Mouse (Mus musculus): ENCODE data around the gene Cfap58. TPM values are rescaled to one million over a fixed set of nuclear protein-coding genes. Genes with fewer than 3 reads are reported as not detected.

Cfap58 gene
- polyA plus RNA-seq, 1 experiment = not detected

DNA sequence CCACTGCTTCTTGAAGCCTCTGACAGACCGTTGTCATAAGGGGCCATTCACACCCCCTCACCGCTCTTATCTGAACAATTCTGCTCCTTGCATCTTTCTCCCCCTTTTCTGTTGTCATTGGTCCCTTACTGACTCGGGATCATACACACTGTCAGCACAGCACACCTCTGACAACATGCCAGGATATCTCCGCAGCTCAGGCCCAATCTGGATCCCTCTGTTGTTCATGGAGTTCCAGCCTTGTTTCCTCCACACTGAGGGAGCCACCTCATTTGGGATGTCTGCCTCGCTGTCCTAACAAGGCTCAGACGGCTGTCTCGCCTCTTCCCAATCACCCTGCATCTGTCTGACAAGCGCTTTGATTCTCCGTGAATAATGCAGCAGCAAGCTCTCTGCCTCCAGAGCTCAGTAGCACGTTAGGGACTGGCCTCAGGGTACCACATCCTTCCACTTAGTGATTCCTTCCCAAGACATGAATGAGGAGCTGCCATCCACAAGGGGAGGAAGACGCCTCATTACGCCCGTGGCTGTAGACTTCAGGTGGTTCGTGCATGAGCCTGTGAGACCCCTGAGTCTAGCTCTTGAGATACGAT, 40.7 kb downstream of the Cfap58 start:
- Histone ChIP-seq H3K4me2 (ENCODE audit: low read depth) (no peak overlapping the region), H3K27me3 (ENCODE audit: control insufficient read depth, insufficient read depth, insufficient read length) (peaks cover 15% of the 10 kb centered on the region), H3K4me3 (no peak overlapping the region), H3K79me2 (ENCODE audit: control insufficient read depth, insufficient read depth) (no peaks in the 10 kb centered on the region), H3K36me3 (ENCODE audit: control insufficient read depth, insufficient read depth) (no peaks in the 10 kb centered on the region), H3ac (ENCODE audit: control insufficient read depth, insufficient read length) (no peak overlapping the region)
- TF ChIP-seq REST (IDR thresholded peaks at IDR 0.05; ENCODE audit: insufficient read depth, insufficient read length) (no peak), USF1 (IDR thresholded peaks at IDR 0.05; ENCODE audit: low read depth) (no peak), TCF12 (IDR thresholded peaks at IDR 0.05; ENCODE audit: insufficient read depth, poor library complexity, severe bottlenecking) (no peak), CEBPB (IDR thresholded peaks at IDR 0.05; ENCODE audit: insufficient read depth, poor library complexity, severe bottlenecking) (no peak), MYOD1 (IDR thresholded peaks at IDR 0.05; ENCODE audit: control insufficient read depth in 1 of 3, insufficient read length in 2 of 3, low read depth in 2 of 3) (no peak), MYOG (IDR thresholded peaks at IDR 0.05; ENCODE audit: control insufficient read depth in 1 of 3, insufficient read depth in 1 of 3, insufficient read length in 2 of 3, low read depth in 2 of 3) (no peak), POLR2AphosphoS2 (IDR thresholded peaks at IDR 0.05; ENCODE audit: insufficient read length, low read depth) (no peak), POLR2A (IDR thresholded peaks at IDR 0.05; ENCODE audit: insufficient read length, low read depth) (no peak), MAX (IDR thresholded peaks at IDR 0.05; ENCODE audit: low read depth) (no peak), E2F4 (IDR thresholded peaks at IDR 0.05; ENCODE audit: insufficient read depth) (no peak), SRF (IDR thresholded peaks at IDR 0.05; ENCODE audit: control insufficient read depth, insufficient read length, low read depth) (no peak), TCF3 (IDR thresholded peaks at IDR 0.05; ENCODE audit: insufficient read length, low read depth) (no peak)

DNA sequence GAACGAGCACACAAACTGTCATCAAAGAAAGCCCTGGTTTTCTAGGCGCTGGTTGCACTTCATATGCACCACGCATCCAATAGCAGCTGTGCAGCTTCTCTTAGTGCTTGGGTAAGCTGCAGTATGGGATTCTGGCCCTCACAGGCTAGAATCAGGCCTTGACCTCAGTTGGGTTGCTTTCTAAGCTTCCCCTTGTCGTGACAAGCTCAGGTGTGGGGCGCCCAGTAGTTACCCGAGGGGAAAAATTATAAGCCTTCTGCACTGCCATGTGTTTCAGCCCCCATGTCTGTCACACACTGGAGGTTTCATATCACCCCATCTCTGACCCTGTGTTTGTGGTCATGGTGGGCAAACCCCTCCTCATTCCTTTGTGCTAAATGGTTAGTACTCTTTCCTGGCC, 42.0 kb downstream of the Cfap58 start:
- Histone ChIP-seq H3K4me3 (no peak overlapping the region), H3K79me2 (ENCODE audit: control insufficient read depth, insufficient read depth) (no peaks in the 10 kb centered on the region), H3K36me3 (ENCODE audit: control insufficient read depth, insufficient read depth) (no peaks in the 10 kb centered on the region), H3K4me2 (ENCODE audit: low read depth) (no peak overlapping the region), H3ac (ENCODE audit: control insufficient read depth, insufficient read length) (no peak overlapping the region), H3K27me3 (ENCODE audit: control insufficient read depth, insufficient read depth, insufficient read length) (peaks cover 15% of the 10 kb centered on the region)
- TF ChIP-seq MYOG (IDR thresholded peaks at IDR 0.05; ENCODE audit: control insufficient read depth in 1 of 3, insufficient read depth in 1 of 3, insufficient read length in 2 of 3, low read depth in 2 of 3) = no peak
- no peak for TF ChIP-seq MYOD1 (IDR thresholded peaks at IDR 0.05; ENCODE audit: control insufficient read depth in 1 of 3, insufficient read length in 2 of 3, low read depth in 2 of 3)

DNA sequence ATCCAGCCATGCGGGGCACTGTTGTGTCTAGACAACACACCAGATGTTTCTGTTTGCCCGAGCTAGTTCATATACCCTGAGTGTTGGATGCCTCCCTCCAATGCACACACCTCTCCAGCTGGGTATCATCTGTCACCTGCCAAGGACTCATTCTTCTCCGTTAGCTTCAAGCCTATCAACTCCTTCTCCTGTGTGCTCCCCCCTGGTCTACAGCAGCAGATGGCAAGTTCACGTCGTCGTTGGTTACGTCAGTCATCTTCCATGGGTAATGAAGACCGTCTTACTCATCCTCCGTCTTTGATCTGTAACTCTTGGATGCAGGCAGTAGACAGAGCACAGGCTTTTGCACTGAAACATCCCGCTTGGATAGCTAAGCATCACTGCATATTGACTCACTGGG, 42.8 kb downstream of the Cfap58 start:
- Histone ChIP-seq H3K36me3 (ENCODE audit: control insufficient read depth, insufficient read depth) (no peaks in the 10 kb centered on the region), H3K27me3 (ENCODE audit: control insufficient read depth, insufficient read depth, insufficient read length) (peaks cover 15% of the 10 kb centered on the region), H3K79me2 (ENCODE audit: control insufficient read depth, insufficient read depth) (no peaks in the 10 kb centered on the region), H3K4me2 (ENCODE audit: low read depth) (no peak overlapping the region), H3ac (ENCODE audit: control insufficient read depth, insufficient read length) (no peak overlapping the region), H3K4me3 (no peak overlapping the region)
- no peak for TF ChIP-seq REST (IDR thresholded peaks at IDR 0.05; ENCODE audit: insufficient read depth, insufficient read length)
- TF ChIP-seq POLR2A (IDR thresholded peaks at IDR 0.05; ENCODE audit: insufficient read length, low read depth) = no peak
- TF ChIP-seq MYOD1 (IDR thresholded peaks at IDR 0.05; ENCODE audit: control insufficient read depth in 1 of 3, insufficient read length in 2 of 3, low read depth in 2 of 3) = no peak
- TF ChIP-seq MAX (IDR thresholded peaks at IDR 0.05; ENCODE audit: low read depth) = no peak
- TF ChIP-seq TCF3 (IDR thresholded peaks at IDR 0.05; ENCODE audit: insufficient read length, low read depth) = no peak
- TF ChIP-seq SRF (IDR thresholded peaks at IDR 0.05; ENCODE audit: control insufficient read depth, insufficient read length, low read depth) = no peak
- TF ChIP-seq POLR2AphosphoS2 (IDR thresholded peaks at IDR 0.05; ENCODE audit: insufficient read length, low read depth) = no peak

DNA sequence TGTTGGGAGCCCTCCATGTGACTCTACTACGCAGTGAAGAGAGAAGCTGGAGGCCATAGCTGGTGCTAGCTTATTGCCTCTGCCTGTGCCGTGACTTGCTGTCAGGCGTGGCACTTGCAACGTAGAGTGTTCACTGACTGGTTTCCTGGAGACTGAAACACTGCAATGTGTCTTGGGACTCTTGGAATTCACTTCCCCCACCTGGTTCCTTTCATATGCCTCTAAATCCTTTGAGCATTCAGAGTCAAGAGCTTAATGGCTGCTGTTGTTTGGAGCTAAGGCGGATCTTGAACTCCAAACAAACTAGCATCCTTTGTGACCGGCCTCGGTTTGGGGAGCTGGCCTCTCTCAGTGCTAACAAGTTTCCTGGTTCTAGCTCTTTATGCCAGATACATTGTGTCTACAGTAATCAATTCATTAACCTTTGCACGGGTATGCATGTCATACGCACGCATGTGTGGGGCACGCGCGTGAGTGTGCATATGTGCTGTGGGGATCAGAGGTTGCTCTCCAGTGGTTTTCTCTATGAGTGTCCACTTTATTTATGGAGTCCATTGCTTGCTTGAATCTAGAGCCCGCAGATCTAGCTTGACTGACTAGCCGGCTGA, 48.2 kb downstream of the Cfap58 start:
- Histone ChIP-seq H3K27me3 (ENCODE audit: control insufficient read depth, insufficient read depth, insufficient read length) (no peaks in the 10 kb centered on the region), H3K36me3 (ENCODE audit: control insufficient read depth, insufficient read depth) (no peaks in the 10 kb centered on the region), H3K79me2 (ENCODE audit: control insufficient read depth, insufficient read depth) (no peaks in the 10 kb centered on the region), H3K4me2 (ENCODE audit: low read depth) (no peak overlapping the region), H3ac (ENCODE audit: control insufficient read depth, insufficient read length) (no peak overlapping the region), H3K4me3 (no peak overlapping the region)
- no peak for TF ChIP-seq CEBPB (IDR thresholded peaks at IDR 0.05; ENCODE audit: insufficient read depth, poor library complexity, severe bottlenecking)
- TF ChIP-seq E2F4 (IDR thresholded peaks at IDR 0.05; ENCODE audit: insufficient read depth) = no peak
- no peak for TF ChIP-seq TCF3 (IDR thresholded peaks at IDR 0.05; ENCODE audit: insufficient read length, low read depth)

DNA sequence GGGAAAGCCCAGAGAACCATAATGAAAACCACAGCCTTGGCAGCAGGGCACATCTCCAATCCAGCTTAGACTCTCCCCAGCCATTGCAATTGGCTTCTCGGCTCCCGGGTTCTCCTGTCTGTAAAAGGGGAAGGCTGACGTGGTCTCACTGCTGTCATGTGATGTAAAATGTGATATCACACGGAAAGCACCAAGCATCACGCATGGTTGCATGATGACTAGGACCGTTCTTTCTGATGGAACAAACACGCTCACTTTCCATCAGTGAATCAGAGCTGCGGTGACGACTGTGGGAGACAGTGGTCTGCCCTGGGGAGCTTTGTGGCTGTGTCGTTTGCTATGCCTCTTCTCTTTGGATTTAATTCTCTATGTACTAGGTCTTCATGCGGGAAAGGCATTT, 50.5 kb downstream of the Cfap58 start:
- Histone ChIP-seq H3K4me2 (ENCODE audit: low read depth) (no peak overlapping the region), H3K79me2 (ENCODE audit: control insufficient read depth, insufficient read depth) (no peaks in the 10 kb centered on the region), H3ac (ENCODE audit: control insufficient read depth, insufficient read length) (no peak overlapping the region), H3K4me3 (no peak overlapping the region), H3K36me3 (ENCODE audit: control insufficient read depth, insufficient read depth) (no peaks in the 10 kb centered on the region), H3K27me3 (ENCODE audit: control insufficient read depth, insufficient read depth, insufficient read length) (no peaks in the 10 kb centered on the region)
- TF ChIP-seq REST (IDR thresholded peaks at IDR 0.05; ENCODE audit: insufficient read depth, insufficient read length) (no peak), MYOD1 (IDR thresholded peaks at IDR 0.05; ENCODE audit: control insufficient read depth in 1 of 3, insufficient read length in 2 of 3, low read depth in 2 of 3) (no peak), TCF3 (IDR thresholded peaks at IDR 0.05; ENCODE audit: insufficient read length, low read depth) (no peak), SRF (IDR thresholded peaks at IDR 0.05; ENCODE audit: control insufficient read depth, insufficient read length, low read depth) (no peak), USF1 (IDR thresholded peaks at IDR 0.05; ENCODE audit: low read depth) (no peak), POLR2AphosphoS2 (IDR thresholded peaks at IDR 0.05; ENCODE audit: insufficient read length, low read depth) (no peak), CEBPB (IDR thresholded peaks at IDR 0.05; ENCODE audit: insufficient read depth, poor library complexity, severe bottlenecking) (no peak), E2F4 (IDR thresholded peaks at IDR 0.05; ENCODE audit: insufficient read depth) (no peak), POLR2A (IDR thresholded peaks at IDR 0.05; ENCODE audit: insufficient read length, low read depth) (no peak)

Measured in myocyte (in vitro differentiated cells).